Mouse (Mus musculus) kidney, adult 2 months (tissue): ENCODE data around the gene Jmjd1c.

Experiments used
- CTCF ChIP-seq: fragments of 200-500 bp; conservative IDR thresholded peaks from 2 replicates; pipeline ENCODE4 v1.5.1; 2011; ENCODE audit warnings: low read depth, mild to moderate bottlenecking, control low read depth, low read length, moderate library complexity, mixed read lengths; ENCODE audit not compliant: insufficient read depth, insufficient read length
- POLR2A ChIP-seq: fragments of 200-500 bp; IDR thresholded peaks from one replicate; pipeline ENCODE4 v1.6.1; 2011; ENCODE audit warnings: low read depth, low read length, control low read depth

- no peak for TF ChIP-seq CTCF
- no peak for TF ChIP-seq POLR2A
Measured at GRCm38 (mm10) chr10:67180021-67180420, 84.1 kb downstream of the Jmjd1c start.
